Mouse (Mus musculus) brain, embryonic 14.5 days (tissue): ENCODE measurements around the gene Fam71e2.

Experiments
- CTCF ChIP-seq: fragments of 200-500 bp; IDR thresholded peaks from 2 replicates; pipeline ENCODE4 v1.5.1; 2012; ENCODE audit warnings: inconsistent platforms, mild to moderate bottlenecking, moderate library complexity, borderline replicate concordance; ENCODE audit not compliant: insufficient read depth, insufficient read length; ENCODE audit errors: extremely low read depth
- POLR2A ChIP-seq: fragments of 200-500 bp; IDR thresholded peaks from 2 replicates; pipeline ENCODE4 v1.6.1; 2012; ENCODE audit warnings: mild to moderate bottlenecking, inconsistent platforms, borderline replicate concordance; ENCODE audit not compliant: poor library complexity, insufficient read depth, insufficient read length, severe bottlenecking; ENCODE audit errors: extremely low read depth

- TF ChIP-seq POLR2A = no peak
- TF ChIP-seq CTCF = no peak
Observed at GRCm38 (mm10) chr7:4777851-4778637, 6.9 kb upstream of the Fam71e2 start.
